Mouse (Mus musculus) cerebellum, adult 9-11 months (tissue): ENCODE results near the gene Nlgn2.

Experiments used
- DNase-seq: peaks from one replicate; pipeline ENCODE4 v3.0.0; 2022

The Nlgn2 gene

GRCm38 (mm10) chr11:69858113-69858998 is 20.8 kb upstream of the Nlgn2 start, which contains the start of gene Tnk1:
Tnk1 (minus strand) TSS chr11:69858730.
- no peak for DNase-seq

GRCm38 (mm10) chr11:69855347-69855746 is 17.8 kb upstream of the Nlgn2 start:
- peak; percentile 63 for DNase-seq

DNA sequence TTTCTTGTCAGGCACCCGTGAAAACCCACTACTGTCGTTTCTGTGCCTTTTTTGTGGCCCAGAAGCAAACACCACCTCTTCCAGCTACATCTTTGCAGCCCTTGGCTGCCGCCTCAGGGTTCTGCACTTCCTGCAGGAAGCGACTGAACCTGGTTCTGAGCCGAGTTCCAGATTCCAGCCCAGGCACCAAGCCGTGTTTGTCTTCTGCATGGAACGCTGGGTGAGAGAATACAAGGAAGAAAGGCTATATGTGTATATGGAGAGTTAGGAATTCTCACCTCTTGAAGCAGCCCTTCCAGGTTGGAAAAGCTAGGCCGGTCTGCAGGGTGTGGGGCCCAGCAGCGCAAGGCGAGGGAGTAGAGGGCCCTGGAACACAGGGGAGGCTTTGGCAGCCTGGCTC is 17.1 kb upstream of the Nlgn2 start:
- no peak for DNase-seq

- DNase-seq: no peak
Observed at GRCm38 (mm10) chr11:69853994-69854393, 16.4 kb upstream of the Nlgn2 start.

DNA sequence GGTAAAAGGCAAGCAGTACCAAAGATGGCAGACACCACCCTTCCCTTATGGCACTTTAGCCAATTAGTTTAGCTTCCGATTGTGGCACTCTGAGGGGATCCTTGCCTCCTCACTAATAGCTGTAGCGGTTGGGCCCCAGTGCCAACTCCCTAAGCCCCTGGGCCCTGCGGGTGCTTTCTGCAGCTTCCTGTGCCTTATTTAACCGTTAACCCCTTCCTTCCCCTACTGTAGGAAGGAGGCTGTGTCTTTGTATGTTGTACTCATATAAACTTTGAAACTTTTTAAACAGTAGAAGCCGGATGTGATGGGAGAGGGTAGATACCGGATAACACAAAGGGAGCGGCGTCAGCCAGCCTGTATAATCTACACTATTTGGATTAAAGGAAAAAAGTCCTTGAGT is 13.2 kb upstream of the Nlgn2 start:
- no peak for DNase-seq

DNA sequence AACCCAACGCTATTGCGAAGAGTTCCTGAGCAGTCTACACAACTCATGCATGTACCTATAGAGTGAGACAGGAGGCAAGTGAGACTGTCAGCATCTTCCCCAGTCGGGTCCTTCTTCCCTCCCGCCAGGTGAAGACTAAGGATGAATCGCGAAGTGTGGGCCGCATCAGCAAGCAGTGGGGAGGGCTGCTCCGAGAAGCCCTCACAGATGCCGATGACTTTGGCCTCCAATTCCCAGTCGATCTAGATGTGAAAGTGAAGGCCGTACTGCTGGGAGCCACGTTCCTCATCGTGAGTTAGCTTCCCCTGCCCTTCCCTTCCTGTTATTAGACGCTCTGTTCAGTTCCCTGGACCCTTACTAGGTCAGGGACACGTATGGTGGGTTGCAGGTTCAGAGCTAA is 12.3 kb upstream of the Nlgn2 start:
- DNase-seq: no peak

- peak; percentile 15 for DNase-seq
Observed at GRCm38 (mm10) chr11:69849128-69849527, 11.5 kb upstream of the Nlgn2 start.

GRCm38 (mm10) chr11:69848021-69848420 is 10.4 kb upstream of the Nlgn2 start:
- DNase-seq: peak; percentile 86

GRCm38 (mm10) chr11:69846738-69847688 is 9.4 kb upstream of the Nlgn2 start:
- peak; percentile 62 for DNase-seq

DNA sequence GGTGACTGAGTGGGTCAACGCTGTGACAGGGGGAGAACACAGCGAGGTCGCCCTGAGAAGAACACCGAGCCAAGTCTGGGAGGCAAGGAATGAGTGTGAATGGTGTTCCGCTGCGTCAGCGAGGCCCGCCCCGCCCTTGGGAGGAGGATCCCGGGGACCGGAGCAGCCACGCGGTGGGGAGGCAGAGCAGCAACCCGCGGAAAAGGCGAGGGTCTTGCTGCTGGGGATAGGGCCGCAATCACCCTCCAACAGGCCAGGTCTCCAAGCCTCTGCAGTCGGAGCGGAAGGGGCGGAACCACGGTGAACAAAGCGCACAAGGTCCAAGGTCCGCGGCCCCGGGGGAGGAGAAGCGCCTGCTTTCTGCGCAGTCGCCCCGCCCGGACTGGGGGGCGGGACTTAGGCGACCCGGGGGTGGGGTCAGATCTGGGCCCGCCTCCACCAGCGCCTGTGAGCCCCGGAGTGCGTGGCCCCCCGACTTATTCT is 8.7 kb upstream of the Nlgn2 start, which contains the start of gene Plscr3:
Gene Plscr3 (plus strand): TSS at position 179 of the 483 bp plus-strand sequence.
- DNase-seq: peak; percentile 93

- no peak for DNase-seq
Observed at GRCm38 (mm10) chr11:69838714-69839104, 1.1 kb upstream of the Nlgn2 start.

DNA sequence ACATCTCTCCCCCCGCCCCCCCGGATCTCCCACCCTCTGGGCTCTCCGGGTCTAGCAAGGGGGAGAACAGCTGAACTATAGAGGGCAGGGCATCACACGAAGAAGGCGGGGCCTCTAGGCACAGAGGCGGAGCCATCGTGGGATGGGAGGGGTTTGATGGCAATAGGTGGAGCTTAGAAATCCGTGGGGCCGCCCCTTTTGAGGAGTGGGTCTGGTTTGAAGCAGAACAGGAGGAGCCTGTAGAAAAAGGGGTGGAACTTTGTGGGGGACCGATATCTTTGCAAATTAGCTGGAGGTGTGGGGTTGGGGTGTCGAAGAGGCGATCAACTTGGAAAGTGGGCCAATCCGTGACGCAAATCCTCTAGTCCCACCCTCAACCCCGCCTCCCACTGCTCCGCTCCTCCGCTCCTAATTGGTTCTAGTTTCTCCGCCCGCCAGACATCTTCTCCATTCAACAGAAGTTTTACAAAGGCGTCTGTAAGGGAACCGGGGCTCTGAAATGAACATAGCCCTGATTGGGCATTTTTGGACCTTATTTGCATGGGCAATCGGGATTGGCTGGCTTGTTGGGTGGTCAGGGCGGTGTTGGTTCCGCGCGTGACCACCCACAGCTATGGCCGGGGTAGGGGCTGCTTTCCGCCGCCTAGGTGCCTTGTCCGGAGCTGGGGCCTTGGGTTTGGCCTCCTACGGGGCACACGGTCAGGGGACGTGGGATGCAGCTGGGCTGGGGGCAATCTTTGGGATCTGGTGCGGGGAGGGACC is 549 bp upstream of the Nlgn2 start, which contains the start of gene Tmem256:
Gene Tmem256 (plus strand): TSS at position 563 of the 762 bp plus-strand sequence.
- DNase-seq: peak; percentile 98

DNA sequence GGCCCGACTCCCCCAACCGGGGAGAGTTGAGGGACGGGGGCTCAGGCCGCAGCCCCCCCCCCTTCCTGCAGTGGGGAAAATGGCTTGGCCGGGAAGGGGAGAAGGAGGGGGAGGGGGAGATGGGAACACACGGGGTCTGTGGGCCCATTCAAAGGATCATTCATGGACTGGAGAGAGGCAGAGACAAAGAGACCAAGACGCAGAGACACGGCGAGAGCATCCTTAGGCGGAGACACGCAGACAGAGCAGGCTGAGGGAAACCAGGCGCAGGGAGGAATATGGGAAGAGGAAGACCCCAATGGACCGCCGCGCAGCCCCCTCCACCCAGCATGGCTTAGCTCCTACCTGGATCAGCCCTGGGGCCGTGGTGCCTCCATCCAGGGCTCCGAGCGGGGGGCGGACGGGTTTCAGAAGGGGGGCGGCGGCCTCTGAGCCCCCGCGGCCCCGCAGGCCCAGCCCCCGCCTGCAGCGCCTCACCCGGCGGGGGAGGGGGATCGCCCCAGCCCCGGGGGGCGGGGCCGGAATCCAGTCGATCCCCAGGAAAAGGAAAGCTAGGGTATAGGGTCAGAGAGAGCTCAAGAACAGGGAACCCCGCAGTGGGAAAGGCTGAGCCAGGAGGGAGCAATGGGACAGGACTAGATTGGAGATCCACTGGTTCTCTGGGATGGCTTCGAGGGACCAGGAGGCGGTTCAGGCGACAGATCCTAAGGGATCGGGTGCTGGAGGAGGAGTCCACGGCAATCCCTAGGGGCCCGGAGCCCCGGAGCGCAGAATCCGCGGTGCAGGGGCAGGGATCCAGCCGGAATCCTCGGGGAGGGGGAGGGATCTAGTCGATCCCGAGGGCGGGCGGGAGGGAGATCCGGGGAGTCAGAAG is 644 bp downstream of the Nlgn2 start:
- peak; percentile 84 for DNase-seq

GRCm38 (mm10) chr11:69835966-69836335 is 1.6 kb downstream of the Nlgn2 start:
- DNase-seq: peak; percentile 71

GRCm38 (mm10) chr11:69835326-69835965 is 2.1 kb downstream of the Nlgn2 start:
- DNase-seq: peak; percentile 64

DNA sequence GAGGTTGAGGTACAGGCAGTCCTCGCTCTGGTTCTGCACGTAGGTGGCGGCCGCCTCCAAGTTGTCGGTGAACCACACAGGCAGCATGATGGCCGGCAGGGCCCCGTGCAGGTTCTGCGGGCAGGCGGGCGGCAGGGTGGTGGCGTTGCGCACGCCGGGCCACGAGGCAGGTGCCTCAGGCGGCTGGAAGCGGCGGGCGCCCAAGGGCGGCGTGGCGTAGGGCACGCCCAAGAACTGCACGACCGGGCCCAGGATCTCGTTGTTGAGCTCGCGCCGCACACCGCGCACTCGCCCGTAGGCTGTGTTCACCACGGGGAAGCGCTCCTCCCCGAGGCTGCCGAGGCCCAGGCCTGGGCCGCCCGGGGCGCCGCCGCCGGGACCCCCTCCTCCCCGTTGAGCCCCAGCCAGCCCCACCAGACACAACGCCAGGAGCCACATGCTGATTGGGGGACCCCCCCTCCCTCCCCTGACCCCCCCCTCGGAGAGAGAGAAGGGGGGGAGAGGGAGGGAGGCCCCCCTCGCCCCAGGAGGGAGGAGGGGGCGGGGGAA is 3.5 kb downstream of the Nlgn2 start:
- peak; percentile 57 for DNase-seq

GRCm38 (mm10) chr11:69833554-69833953 is 4.0 kb downstream of the Nlgn2 start:
- DNase-seq: no peak

DNA sequence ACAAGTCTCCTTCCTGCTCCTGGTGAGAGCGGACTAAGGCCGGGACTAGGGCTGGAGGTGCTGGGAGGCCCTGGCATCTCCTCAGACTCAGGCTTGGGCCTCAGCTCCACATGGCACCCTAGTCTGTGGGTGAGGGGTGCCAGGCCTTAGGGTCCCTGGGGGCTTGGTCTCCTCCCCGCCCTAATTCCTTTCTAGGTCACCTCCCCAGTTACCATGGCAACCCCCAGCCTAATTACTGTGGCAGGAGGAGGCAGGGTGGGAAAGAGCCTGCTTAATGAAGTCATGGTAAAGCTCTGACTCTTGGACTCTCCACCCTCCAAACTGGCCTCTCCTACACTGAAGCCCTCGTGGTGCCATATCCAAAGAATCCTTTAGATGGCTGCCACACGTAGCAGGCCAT is 8.8 kb downstream of the Nlgn2 start:
- peak; percentile 42 for DNase-seq

- DNase-seq: peak; percentile 38
Observed at GRCm38 (mm10) chr11:69823456-69823855, 14.1 kb downstream of the Nlgn2 start.

- no peak for DNase-seq
Observed at GRCm38 (mm10) chr11:69822080-69822479, 15.5 kb downstream of the Nlgn2 start, which contains the start of gene Spem1. Spem1 (minus strand) TSS chr11:69822180.
